Mouse (Mus musculus) G1E (cell line): Measurements from ENCODE around the gene Pgpep1l.

ENCODE experiments used
- CTCF ChIP-seq: IDR thresholded peaks from 2 replicates; pipeline ENCODE4 v1.5.1; 2012; ENCODE audit warnings: low read depth, low read length, inconsistent platforms, mixed read lengths
- GATA1 ChIP-seq: IDR thresholded peaks from 2 replicates; pipeline ENCODE4 v1.6.1; 2012; ENCODE audit warnings: borderline replicate concordance, low read length, inconsistent platforms, mixed read lengths
- POLR2AphosphoS5 ChIP-seq: IDR thresholded peaks from 2 replicates; pipeline ENCODE4 v1.6.1; 2012; ENCODE audit warnings: low read depth, low read length, inconsistent platforms; ENCODE audit not compliant: insufficient replicate concordance

DNA sequence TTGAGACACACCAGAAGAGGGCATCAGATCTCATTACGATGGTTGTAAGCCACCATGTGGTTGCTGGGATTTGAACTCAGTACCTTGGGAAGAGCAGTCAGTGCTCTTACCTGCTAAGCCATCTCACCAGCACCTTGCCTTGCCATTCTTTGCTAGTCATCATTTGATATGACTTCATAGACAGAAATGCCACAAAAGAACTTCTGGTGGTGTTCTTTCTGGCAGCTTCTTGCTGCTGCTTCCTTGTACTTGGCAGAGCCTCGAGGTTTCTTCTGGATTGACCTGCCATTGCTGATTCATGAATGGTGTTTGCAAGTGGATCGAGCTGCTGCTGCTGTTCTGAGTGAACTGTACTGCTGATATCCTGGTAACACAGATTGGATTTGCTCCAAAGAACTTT, 13.1 kb downstream of the Pgpep1l start:
- TF ChIP-seq GATA1 = no peak
- no peak for TF ChIP-seq CTCF
- TF ChIP-seq POLR2AphosphoS5 = no peak
